Mouse (Mus musculus): ENCODE results near the gene Espl1. TPM values are rescaled to one million over a fixed set of nuclear protein-coding genes. Genes with fewer than 3 reads are reported as not detected.
A peak's percentile ranks its signal among the peaks of the same experiment; 100 is the strongest.

The Espl1 gene
- polyA plus RNA-seq (2015; fragmentation: Nextera tagmentation; extraction: Ambion mirVana): 18.3 and 19.7 TPM in 2 replicates

GRCm38 (mm10) chr15:102295633-102296367 is at the start of gene Espl1:
Gene Espl1, plus strand, starts transcription at chr15:102296266.
- peak within 1 kb of the TSS; percentile 57 for H3K9ac ChIP-seq
- 7% methylated on average over 25 of the region's 25 CpGs for WGBS
- peak within 1 kb of the TSS; percentile 71 for H3K4me3 ChIP-seq (replicated peaks)
- peak within 1 kb of the TSS; percentile 84 for H3K4me2 ChIP-seq (replicated peaks)
- peaks cover 7% of the 10 kb centered on the region; the same call in 1 of the 2 replicates for H3K4me1 ChIP-seq (replicated peaks)
- peak; percentile 99 for ATAC-seq
- no peaks in the 10 kb centered on the region for H3K27me3 ChIP-seq (replicated peaks)
- peak within 1 kb of the TSS; percentile 29; the same call in 1 of the 2 replicates for H3K27ac ChIP-seq
- peaks cover 11% of the 10 kb centered on the region; the same call in 1 of the 2 replicates for H3K36me3 ChIP-seq
- H3K9me3 ChIP-seq: no peaks in the 10 kb centered on the region

- H3K4me1 ChIP-seq (replicated peaks): peaks cover 57% of the 10 kb centered on the region
- under 1% methylated on average over 35 of the region's 35 CpGs for WGBS
- peak overlapping the region; percentile 71 for H3K9ac ChIP-seq
- peak; percentile 81 for ATAC-seq
- H3K36me3 ChIP-seq: no peaks in the 10 kb centered on the region
- H3K27me3 ChIP-seq (replicated peaks): no peaks in the 10 kb centered on the region
- peak overlapping the region; percentile 98 for H3K27ac ChIP-seq
- no peaks in the 10 kb centered on the region for H3K9me3 ChIP-seq
- peak overlapping the region; percentile 96 for H3K4me2 ChIP-seq (replicated peaks)
- H3K4me3 ChIP-seq (replicated peaks): peak overlapping the region; percentile 53
These were observed 49.2 kb upstream of the Espl1 start for GRCm38 (mm10) chr15:102246866-102247251.

GRCm38 (mm10) chr15:102247252-102248130 is 48.6 kb upstream of the Espl1 start:
- 0% methylated on average over 62 of the region's 65 CpGs for WGBS
- ATAC-seq: peak; percentile 65
- H3K27me3 ChIP-seq (replicated peaks): no peaks in the 10 kb centered on the region
- H3K4me2 ChIP-seq (replicated peaks): peak overlapping the region; percentile 96
- no peaks in the 10 kb centered on the region for H3K36me3 ChIP-seq
- H3K4me3 ChIP-seq (replicated peaks): peak overlapping the region; percentile 53
- peaks cover 55% of the 10 kb centered on the region for H3K4me1 ChIP-seq (replicated peaks)
- H3K9me3 ChIP-seq: no peaks in the 10 kb centered on the region
- peak overlapping the region; percentile 71 for H3K9ac ChIP-seq
- H3K27ac ChIP-seq: peak overlapping the region; percentile 98

- Histone ChIP-seq H3K4me1 (replicated peaks) (peaks cover 47% of the 10 kb centered on the region), H3K4me2 (replicated peaks) (peak overlapping the region; percentile 96), H3K36me3 (no peaks in the 10 kb centered on the region), H3K9ac (peak overlapping the region; percentile 71), H3K9me3 (no peaks in the 10 kb centered on the region), H3K27me3 (replicated peaks) (no peaks in the 10 kb centered on the region), H3K27ac (peak overlapping the region; percentile 98), H3K4me3 (replicated peaks) (peak overlapping the region; percentile 53)
- no peak for ATAC-seq
- 20% methylated on average over 8 of the region's 8 CpGs for WGBS
These were observed 47.8 kb upstream of the Espl1 start for GRCm38 (mm10) chr15:102248131-102248811.

GRCm38 (mm10) chr15:102248812-102249191 is 47.3 kb upstream of the Espl1 start:
- 7% methylated on average over 3 of the region's 3 CpGs for WGBS
- H3K4me3 ChIP-seq (replicated peaks): no peak overlapping the region
- H3K9ac ChIP-seq: no peak overlapping the region
- no peaks in the 10 kb centered on the region for H3K36me3 ChIP-seq
- peak overlapping the region; percentile 96 for H3K4me2 ChIP-seq (replicated peaks)
- H3K4me1 ChIP-seq (replicated peaks): peaks cover 42% of the 10 kb centered on the region
- peak overlapping the region; percentile 98 for H3K27ac ChIP-seq
- ATAC-seq: no peak
- no peaks in the 10 kb centered on the region for H3K27me3 ChIP-seq (replicated peaks)
- H3K9me3 ChIP-seq: no peaks in the 10 kb centered on the region

- no peak for ATAC-seq
- H3K9me3 ChIP-seq: no peaks in the 10 kb centered on the region
- peak overlapping the region; percentile 96 for H3K4me2 ChIP-seq (replicated peaks)
- 11% methylated on average over 13 of the region's 13 CpGs for WGBS
- H3K27ac ChIP-seq: peak overlapping the region; percentile 98
- peak overlapping the region; percentile 11; the same call in 1 of the 2 replicates for H3K4me3 ChIP-seq (replicated peaks)
- H3K27me3 ChIP-seq (replicated peaks): no peaks in the 10 kb centered on the region
- peak overlapping the region; percentile 32; the same call in 1 of the 2 replicates for H3K9ac ChIP-seq
- no peaks in the 10 kb centered on the region for H3K36me3 ChIP-seq
- peaks cover 37% of the 10 kb centered on the region for H3K4me1 ChIP-seq (replicated peaks)
These were observed 46.8 kb upstream of the Espl1 start for GRCm38 (mm10) chr15:102249251-102249691.

- Histone ChIP-seq H3K4me1 (replicated peaks) (peaks cover 31% of the 10 kb centered on the region), H3K4me3 (replicated peaks) (no peak overlapping the region), H3K4me2 (replicated peaks) (0 out of 2 replicates have a peak overlapping the region, but pooled peaks have one; percentile 96), H3K36me3 (no peaks in the 10 kb centered on the region), H3K27ac (no peak overlapping the region), H3K9ac (no peak overlapping the region), H3K9me3 (no peaks in the 10 kb centered on the region), H3K27me3 (replicated peaks) (no peaks in the 10 kb centered on the region)
- WGBS: 43% methylated on average over 9 of the region's 9 CpGs
- ATAC-seq: no peak
These were observed 46.1 kb upstream of the Espl1 start for GRCm38 (mm10) chr15:102249967-102250366.

- no peak for ATAC-seq
- Histone ChIP-seq H3K9me3 (no peaks in the 10 kb centered on the region), H3K4me2 (replicated peaks) (no peak overlapping the region), H3K36me3 (no peaks in the 10 kb centered on the region), H3K9ac (no peak overlapping the region), H3K27ac (no peak overlapping the region), H3K27me3 (replicated peaks) (no peaks in the 10 kb centered on the region), H3K4me3 (replicated peaks) (no peak overlapping the region), H3K4me1 (replicated peaks) (peaks cover 28% of the 10 kb centered on the region)
- WGBS: 70% methylated on average over 5 of the region's 5 CpGs
These were observed 45.5 kb upstream of the Espl1 start for GRCm38 (mm10) chr15:102250521-102250920.

GRCm38 (mm10) chr15:102255547-102256255 is 40.4 kb upstream of the Espl1 start:
- peak overlapping the region; percentile 9; the same call in 1 of the 2 replicates for H3K4me2 ChIP-seq (replicated peaks)
- H3K9me3 ChIP-seq: no peaks in the 10 kb centered on the region
- no peak for ATAC-seq
- H3K27me3 ChIP-seq (replicated peaks): 0 out of 2 replicates have a peak, but pooled peaks cover 5% of the 10 kb centered on the region
- H3K27ac ChIP-seq: no peak overlapping the region
- WGBS: 57% methylated on average over 14 of the region's 14 CpGs
- no peak overlapping the region for H3K4me3 ChIP-seq (replicated peaks)
- no peak overlapping the region for H3K9ac ChIP-seq
- no peaks in the 10 kb centered on the region for H3K36me3 ChIP-seq
- H3K4me1 ChIP-seq (replicated peaks): peaks cover 30% of the 10 kb centered on the region

GRCm38 (mm10) chr15:102256431-102257201 is 39.5 kb upstream of the Espl1 start:
- Histone ChIP-seq H3K36me3 (no peaks in the 10 kb centered on the region), H3K9ac (peak overlapping the region; percentile 64), H3K27me3 (replicated peaks) (0 out of 2 replicates have a peak, but pooled peaks cover 5% of the 10 kb centered on the region), H3K4me1 (replicated peaks) (peaks cover 30% of the 10 kb centered on the region), H3K4me3 (replicated peaks) (peak overlapping the region; percentile 56), H3K9me3 (no peaks in the 10 kb centered on the region), H3K27ac (peak overlapping the region; percentile 40; the same call in 1 of the 2 replicates), H3K4me2 (replicated peaks) (peak overlapping the region; percentile 94)
- no peak for ATAC-seq
- 13% methylated on average over 22 of the region's 22 CpGs for WGBS
